Mouse (Mus musculus) spleen, adult 2 months (tissue): ENCODE measurements around the gene Slirp.

Experiments used
- CTCF ChIP-seq: fragments of 200-500 bp; IDR thresholded peaks from 2 replicates; pipeline ENCODE4 v1.5.1; 2011; ENCODE audit warnings: mild to moderate bottlenecking, inconsistent platforms; ENCODE audit not compliant: insufficient read depth, insufficient read length, insufficient replicate concordance; ENCODE audit errors: extremely low read depth
- POLR2A ChIP-seq: fragments of 200-500 bp; IDR thresholded peaks from 2 replicates; pipeline ENCODE4 v1.6.1; 2011; ENCODE audit warnings: low read depth, low read length, inconsistent platforms

- TF ChIP-seq CTCF (no peak), POLR2A (peak; percentile 68)
Measured at GRCm38 (mm10) chr12:87471964-87472786, 28.5 kb downstream of the Slirp start, which contains the start of gene Snw1.
